Mouse (Mus musculus) hindbrain, embryonic 10.5 days (tissue): ENCODE results near the gene Vmn2r47. TPM values are rescaled to one million over a fixed set of nuclear protein-coding genes. Genes with fewer than 3 reads are reported as not detected.
"Not testable (repeated sequence)": the region's sequence is repeated elsewhere in the genome, so short reads cannot be mapped to it uniquely, and the experiment has no call there.

ENCODE experiments used
- DNase-seq: peaks from one replicate; pipeline ENCODE4 v3.0.0-alpha.2; 2017; ENCODE audit warnings: low spot score
- H3K27ac ChIP-seq: fragments of 300-500 bp; sonication (generic); 2 replicates; pipeline ENCODE4 v1.5.1; 2016; ENCODE audit warnings: mild to moderate bottlenecking, moderate library complexity
- H3K27me3 ChIP-seq: fragments of 300-500 bp; sonication (generic); 2 replicates; pipeline ENCODE4 v1.6.1; 2016; ENCODE audit warnings: mild to moderate bottlenecking; ENCODE audit not compliant: poor library complexity, insufficient read depth, severe bottlenecking
- H3K36me3 ChIP-seq: fragments of 300-500 bp; sonication (generic); 2 replicates; pipeline ENCODE4 v1.6.1; 2016; ENCODE audit warnings: mild to moderate bottlenecking, moderate library complexity
- H3K4me1 ChIP-seq: fragments of 300-500 bp; sonication (generic); replicated peaks from 2 replicates; pipeline ENCODE4 v1.6.1; 2016; ENCODE audit warnings: mild to moderate bottlenecking
- H3K4me3 ChIP-seq: fragments of 300-500 bp; sonication (generic); 2 replicates; pipeline ENCODE4 v1.5.1; 2016; ENCODE audit warnings: mild to moderate bottlenecking, moderate library complexity
- H3K9me3 ChIP-seq: fragments of 300-500 bp; sonication (generic); 2 replicates; pipeline ENCODE4 v1.6.1; 2016; ENCODE audit warnings: mild to moderate bottlenecking, moderate library complexity
- WGBS: fragments of 180-500 bp; shearing (Covaris S2); methylation state at CpG from one replicate; pipeline ENCODE4 v1.1.7; 2016; 5-methylcytosine and 5-hydroxymethylcytosine counted together
- polyA plus RNA-seq: library from polyadenylated mRNA; unstranded; fragments of >200 nt; fragmentation: Nextera tagmentation; extraction: Ambion mirVana; gene quantifications from 2 replicates; pipeline ENCODE4 v1.2.1, GENCODE M21; 2016

Gene Vmn2r47
- polyA plus RNA-seq = not detected in 2 replicates

DNA sequence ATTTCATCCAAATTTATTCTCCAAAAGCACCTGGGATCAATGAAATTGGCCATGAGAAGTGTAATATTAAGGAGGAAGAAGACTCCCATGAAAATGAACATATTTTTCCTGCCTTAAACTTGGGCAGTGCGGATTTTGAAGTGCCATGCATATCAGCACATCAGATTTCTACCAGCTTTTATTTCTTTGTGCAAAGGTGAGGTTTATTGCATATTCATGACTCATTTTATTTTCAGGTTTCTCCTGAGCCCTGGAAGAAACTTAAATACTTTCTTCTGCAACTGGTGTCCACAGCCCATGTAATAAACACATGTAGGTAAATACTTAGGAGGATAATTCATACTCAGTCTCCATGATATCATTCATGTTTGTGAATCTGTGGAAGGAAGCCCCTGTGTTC lies at the start of gene Vmn2r47:
TSS of gene Vmn2r47 (minus strand) at position 101 of the 400 bp plus-strand sequence.
- H3K27me3 ChIP-seq, H3K36me3 ChIP-seq, DNase-seq, H3K27ac ChIP-seq, H3K4me1 ChIP-seq, H3K9me3 ChIP-seq, H3K4me3 ChIP-seq: not testable (repeated sequence)
- no CpG with 5 or more reads among the region's 1 CpGs for WGBS

DNA sequence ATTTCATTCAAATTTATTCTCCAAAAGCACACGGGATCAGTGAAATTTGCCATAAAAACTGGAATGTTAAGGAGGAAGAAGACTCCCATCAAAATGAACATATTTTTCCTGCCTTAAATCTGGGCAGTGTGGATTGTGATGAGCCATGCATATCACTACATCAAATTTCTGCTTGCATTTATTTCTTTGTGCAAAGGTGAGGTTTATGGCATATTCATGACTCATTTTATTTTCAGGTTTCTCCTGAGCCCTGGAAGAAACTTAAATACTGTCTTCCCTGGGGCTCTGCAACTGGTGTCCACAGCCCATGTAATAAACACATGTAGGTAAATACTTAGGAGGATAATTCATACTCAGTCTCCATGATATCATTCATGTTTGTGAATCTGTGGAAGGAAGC lies 70.7 kb downstream of the Vmn2r47 start, which contains the start of gene Vmn2r46:
TSS of gene Vmn2r46 (minus strand) at position 101 of the 400 bp plus-strand sequence.
- not testable (repeated sequence) for H3K4me1 ChIP-seq, DNase-seq, H3K36me3 ChIP-seq, H3K27ac ChIP-seq, H3K9me3 ChIP-seq, H3K27me3 ChIP-seq, H3K4me3 ChIP-seq
- WGBS = no CpG with 5 or more reads among the region's 1 CpGs

Other genes with a start within 250 kb of the Vmn2r47 start
- not detected in 2 replicates for gene Vmn2r46, start 70.8 kb downstream of the Vmn2r47 start, polyA plus RNA-seq
- gene Vmn2r48, start 112.3 kb upstream of the Vmn2r47 start, polyA plus RNA-seq = not detected in 2 replicates
- gene Vmn2r49, start 150.9 kb upstream of the Vmn2r47 start, polyA plus RNA-seq = not detected in 2 replicates
- gene Vmn2r50, start 212.0 kb upstream of the Vmn2r47 start, polyA plus RNA-seq = not detected in 2 replicates